Mouse (Mus musculus): ENCODE data around the gene Ccpg1os.

Ccpg1os gene

GRCm38 (mm10) chr9:72985250-72986220, at the start of gene Ccpg1os, which contains the start of gene Ccpg1:
Gene Ccpg1os (minus strand): TSS chr9:72985382.
Gene Ccpg1 (plus strand): TSS chr9:72985429.
- DNase-seq, result peak; percentile 96

GRCm38 (mm10) chr9:73033406-73033805, 48.2 kb upstream of the Ccpg1os start:
- DNase-seq, result no peak

GRCm38 (mm10) chr9:73031421-73031820, 46.2 kb upstream of the Ccpg1os start:
- DNase-seq, result no peak

GRCm38 (mm10) chr9:73030443-73030842, 45.3 kb upstream of the Ccpg1os start:
- no peak for DNase-seq

GRCm38 (mm10) chr9:73025818-73026636, 40.8 kb upstream of the Ccpg1os start:
- no peak for DNase-seq

- no peak for DNase-seq
Observed at GRCm38 (mm10) chr9:73020566-73021097, 35.5 kb upstream of the Ccpg1os start.

GRCm38 (mm10) chr9:73019841-73020240, 34.7 kb upstream of the Ccpg1os start:
- DNase-seq, result no peak

GRCm38 (mm10) chr9:73014724-73015123, 29.5 kb upstream of the Ccpg1os start:
- no peak for DNase-seq

- no peak for DNase-seq
Observed at GRCm38 (mm10) chr9:73012629-73013028, 27.4 kb upstream of the Ccpg1os start.

GRCm38 (mm10) chr9:73008384-73008783, 23.2 kb upstream of the Ccpg1os start:
- DNase-seq, result no peak

- peak; percentile 11 for DNase-seq
Observed at GRCm38 (mm10) chr9:73006175-73006574, 21.0 kb upstream of the Ccpg1os start.

GRCm38 (mm10) chr9:73005106-73005505, 19.9 kb upstream of the Ccpg1os start:
- no peak for DNase-seq

- DNase-seq, result no peak
Observed at GRCm38 (mm10) chr9:73004076-73004475, 18.9 kb upstream of the Ccpg1os start.

GRCm38 (mm10) chr9:73002177-73002576, 17.0 kb upstream of the Ccpg1os start:
- no peak for DNase-seq

- DNase-seq, result no peak
Observed at GRCm38 (mm10) chr9:73001314-73002011, 16.3 kb upstream of the Ccpg1os start.

- DNase-seq, result no peak
Observed at GRCm38 (mm10) chr9:73000487-73000886, 15.3 kb upstream of the Ccpg1os start.

GRCm38 (mm10) chr9:72996806-72997205, 11.6 kb upstream of the Ccpg1os start:
- no peak for DNase-seq

GRCm38 (mm10) chr9:72996167-72996566, 11.0 kb upstream of the Ccpg1os start:
- no peak for DNase-seq

GRCm38 (mm10) chr9:72992576-72992975, 7.4 kb upstream of the Ccpg1os start:
- no peak for DNase-seq

- no peak for DNase-seq
Observed at GRCm38 (mm10) chr9:72991420-72991819, 6.2 kb upstream of the Ccpg1os start.

GRCm38 (mm10) chr9:72988706-72989105, 3.5 kb upstream of the Ccpg1os start:
- DNase-seq, result no peak

- no peak for DNase-seq
Observed at GRCm38 (mm10) chr9:72987703-72988102, 2.5 kb upstream of the Ccpg1os start.

GRCm38 (mm10) chr9:72983066-72983465, 2.1 kb downstream of the Ccpg1os start:
- no peak for DNase-seq
